Mouse (Mus musculus): ENCODE measurements at regions not wholly inside any gene's neighbourhood (a gene's known extent, or its start where the extent isn't known, plus 50 kb on each side); places are given as distances from the start of the nearest gene placed in this dataset.

- WGBS, result 63% methylated on average over 4 of the region's 4 CpGs
- DNase-seq (ENCODE audit: low read depth, low spot score), result no peak
Observed at GRCm38 (mm10) chr9:122437464-122437863, 86.1 kb downstream of the Abhd5 start.

DNA sequence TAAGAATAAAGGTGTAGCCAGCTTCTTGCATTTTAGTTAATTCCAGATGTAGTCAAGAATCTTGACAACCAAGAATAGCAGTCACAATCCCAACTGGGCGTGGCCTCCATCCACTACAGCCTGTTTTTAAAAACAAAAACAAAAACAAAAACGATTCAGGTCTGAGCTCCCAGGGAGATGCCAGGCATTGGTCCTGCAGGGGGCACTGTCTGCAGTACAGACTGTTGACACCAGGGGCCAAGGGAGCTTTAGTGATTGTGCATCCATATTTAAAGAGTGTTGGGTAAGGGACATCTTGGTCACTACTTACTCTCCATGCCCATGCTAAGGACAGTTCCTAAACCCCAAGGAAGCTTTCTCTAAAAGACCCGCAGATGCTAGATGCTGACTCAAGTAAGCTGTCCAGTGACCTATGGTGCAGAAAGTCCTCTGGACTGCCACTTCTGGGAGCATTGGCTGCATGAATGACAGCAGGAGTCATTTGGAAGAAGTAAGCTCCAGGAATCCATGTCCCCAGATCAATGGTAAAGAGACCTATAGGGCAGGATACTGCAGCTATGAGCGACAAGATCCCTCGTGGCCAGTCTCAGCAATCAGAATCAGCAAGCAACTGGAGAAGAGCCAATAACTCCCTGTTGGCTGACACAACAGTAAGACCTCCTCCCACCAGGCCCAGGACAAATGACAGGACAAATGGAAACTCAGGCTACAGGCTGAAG lies 95.1 kb downstream of the Abhd5 start:
- no peak for DNase-seq (ENCODE audit: low read depth, low spot score)

DNA sequence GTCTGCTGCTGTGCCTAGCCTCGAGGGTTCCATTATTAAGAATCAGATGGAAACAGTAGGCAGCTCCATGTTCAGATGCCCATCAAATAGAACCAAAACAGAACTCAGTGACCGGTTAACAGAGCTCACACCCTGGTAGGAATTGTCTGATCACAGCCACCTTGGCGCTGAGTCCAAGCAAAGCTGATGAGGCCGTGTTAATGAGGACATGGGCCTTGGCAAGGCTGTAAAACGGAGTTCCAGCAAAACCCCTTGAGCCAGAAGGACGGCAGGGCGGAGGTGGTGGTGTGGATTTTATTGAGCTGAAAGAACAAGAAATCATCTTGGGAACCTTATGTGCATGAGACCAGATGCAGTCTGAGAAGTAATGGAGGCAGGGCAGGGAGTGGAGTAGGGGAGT lies 96.2 kb downstream of the Abhd5 start:
- no peak for DNase-seq (ENCODE audit: low read depth, low spot score)
- WGBS, result 56% methylated on average over 7 of the region's 7 CpGs

More for the DNA sequence above, 95.1 kb downstream of the Abhd5 start:
- 71% methylated on average over 5 of the region's 5 CpGs for WGBS

DNA sequence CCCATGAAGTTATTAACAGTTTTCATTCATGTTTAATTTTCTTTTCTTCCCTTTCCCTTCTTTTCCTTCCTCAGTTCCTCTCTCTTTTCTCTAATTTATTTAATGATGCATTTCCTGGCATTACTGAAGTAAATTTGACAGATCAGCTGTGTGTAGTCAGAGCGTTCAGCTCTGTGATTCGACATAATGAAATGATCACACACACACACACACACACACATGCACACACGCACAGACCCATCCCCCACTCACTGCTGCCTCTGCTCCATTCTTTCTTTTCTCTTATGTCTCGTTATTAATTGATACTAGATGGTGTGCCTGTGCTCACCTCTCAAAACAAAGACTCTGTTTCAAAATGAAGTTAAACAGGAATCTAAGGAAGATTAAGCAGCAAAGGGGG lies 96.9 kb downstream of the Abhd5 start:
- DNase-seq (ENCODE audit: low read depth, low spot score), result no peak
- 62% methylated on average over 4 of the region's 4 CpGs for WGBS

DNA sequence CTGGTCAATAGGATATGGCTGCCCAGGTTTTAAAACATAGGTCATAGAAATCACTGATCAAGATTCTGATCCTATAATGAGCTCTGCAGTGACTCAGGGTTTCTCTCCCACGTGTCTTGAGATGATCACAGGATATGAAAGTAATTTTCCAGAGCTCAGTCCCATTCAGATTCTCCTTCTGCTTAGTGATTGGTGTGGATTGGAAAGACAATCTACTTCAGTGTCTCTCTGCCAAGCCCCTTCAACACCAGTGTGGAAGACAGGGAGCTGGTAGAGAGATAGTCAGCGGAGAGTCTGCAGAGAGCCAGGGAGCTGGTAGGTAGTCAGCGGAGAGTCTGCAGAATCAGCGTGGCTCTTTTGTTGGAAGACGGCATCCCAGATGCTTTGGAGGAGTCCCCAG lies 99.1 kb downstream of the Abhd5 start:
- DNase-seq (ENCODE audit: low read depth, low spot score), result no peak
- WGBS, result 76% methylated on average over 5 of the region's 5 CpGs

GRCm38 (mm10) chr9:122455301-122455700 lies 103.9 kb downstream of the Abhd5 start:
- no peak for DNase-seq (ENCODE audit: low read depth, low spot score)
- 73% methylated on average over 8 of the region's 8 CpGs for WGBS

DNA sequence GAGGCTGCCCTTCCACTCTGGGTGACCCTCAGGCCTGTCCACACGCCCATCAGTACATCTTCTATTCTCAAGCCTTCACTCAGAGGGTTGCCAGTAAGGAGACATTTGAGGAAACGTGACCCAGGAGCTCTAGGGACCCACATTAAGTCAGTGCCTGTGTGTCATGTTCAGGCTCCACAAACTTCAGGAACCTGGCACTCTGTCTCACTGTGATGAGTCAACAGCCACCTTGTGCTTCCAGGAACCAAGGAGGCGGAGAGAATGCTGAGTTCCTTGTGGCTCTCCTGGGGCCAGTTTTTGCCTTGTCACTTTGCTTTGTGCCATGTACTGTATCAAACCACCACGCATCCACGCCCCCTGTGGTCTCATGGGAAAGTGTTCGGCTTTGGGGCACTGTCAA lies 104.4 kb downstream of the Abhd5 start:
- 60% methylated on average over 6 of the region's 6 CpGs for WGBS
- no peak for DNase-seq (ENCODE audit: low read depth, low spot score)

GRCm38 (mm10) chr9:122459491-122459890 lies 108.1 kb downstream of the Abhd5 start:
- 67% methylated on average over 6 of the region's 6 CpGs for WGBS
- DNase-seq (ENCODE audit: low read depth, low spot score), result no peak

GRCm38 (mm10) chr9:122471539-122471938 lies 120.1 kb downstream of the Abhd5 start:
- WGBS, result 97% methylated on average over 2 of the region's 2 CpGs
- no peak for DNase-seq (ENCODE audit: low read depth, low spot score)

DNA sequence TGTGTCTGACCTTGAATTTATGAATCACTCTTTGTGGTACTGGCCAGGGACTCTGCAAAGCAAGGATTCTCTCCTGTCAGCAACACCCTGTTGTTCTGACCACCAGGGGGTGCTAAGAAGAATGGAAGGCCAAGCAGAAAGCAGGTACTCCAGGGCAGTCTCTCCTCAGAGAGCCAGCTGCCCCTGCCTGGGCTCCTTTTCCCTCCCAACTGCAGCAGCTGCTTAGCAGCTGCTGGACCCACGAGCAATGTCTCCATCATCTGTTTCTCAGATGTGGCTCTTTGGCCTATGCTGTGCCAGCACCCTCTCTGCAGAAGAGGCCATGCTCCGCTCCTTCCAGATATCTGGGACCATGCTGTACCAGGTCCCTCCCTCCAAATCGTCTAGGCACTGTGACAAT lies 124.9 kb downstream of the Abhd5 start:
- WGBS, result 54% methylated on average over 3 of the region's 3 CpGs

DNA sequence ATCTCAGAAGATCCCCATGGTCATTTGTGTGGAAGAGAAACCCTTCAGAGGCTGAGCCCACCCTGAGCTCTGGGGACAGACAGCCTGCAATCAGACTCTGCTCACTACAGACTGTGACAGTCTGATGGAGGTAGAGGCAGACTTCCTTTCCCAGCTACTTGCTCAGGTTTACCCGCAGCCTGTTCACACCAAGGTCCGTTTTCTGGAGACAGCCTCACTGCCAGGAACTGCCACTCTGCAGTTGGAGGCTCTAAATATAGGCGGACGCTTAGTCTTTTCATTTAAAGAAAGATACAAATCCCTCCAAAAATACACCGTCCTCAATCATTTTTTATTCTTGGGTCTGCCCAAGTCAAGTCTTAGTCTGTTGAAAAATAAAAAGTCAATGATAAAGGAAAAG lies 135.6 kb downstream of the Abhd5 start:
- no peak for DNase-seq (ENCODE audit: low read depth, low spot score)
- WGBS, result 80% methylated on average over 5 of the region's 5 CpGs

More for the DNA sequence above, 124.9 kb downstream of the Abhd5 start:
- peak; percentile 1 for DNase-seq (ENCODE audit: low read depth, low spot score)

DNA sequence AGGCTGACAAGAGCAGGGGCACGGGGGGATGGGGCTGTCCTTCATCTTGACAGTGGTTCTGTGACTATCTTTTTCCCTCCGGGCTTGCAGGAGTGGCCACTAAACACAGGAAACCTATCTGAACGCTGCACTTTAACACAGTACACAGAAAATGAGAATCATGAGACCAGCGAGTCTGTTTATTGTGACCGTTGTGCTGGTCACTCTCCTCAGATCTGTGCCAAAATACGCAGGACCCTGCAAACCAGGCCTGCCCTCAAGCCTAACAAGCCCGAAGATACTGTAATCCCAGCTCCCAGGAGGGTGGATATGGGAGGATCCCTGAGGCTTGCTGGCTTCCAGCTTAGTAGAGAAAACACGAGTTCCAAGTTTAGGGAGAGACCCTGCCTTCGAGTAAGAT lies 143.3 kb downstream of the Abhd5 start:
- no peak for DNase-seq (ENCODE audit: low read depth, low spot score)
- 73% methylated on average over 9 of the region's 9 CpGs for WGBS

DNA sequence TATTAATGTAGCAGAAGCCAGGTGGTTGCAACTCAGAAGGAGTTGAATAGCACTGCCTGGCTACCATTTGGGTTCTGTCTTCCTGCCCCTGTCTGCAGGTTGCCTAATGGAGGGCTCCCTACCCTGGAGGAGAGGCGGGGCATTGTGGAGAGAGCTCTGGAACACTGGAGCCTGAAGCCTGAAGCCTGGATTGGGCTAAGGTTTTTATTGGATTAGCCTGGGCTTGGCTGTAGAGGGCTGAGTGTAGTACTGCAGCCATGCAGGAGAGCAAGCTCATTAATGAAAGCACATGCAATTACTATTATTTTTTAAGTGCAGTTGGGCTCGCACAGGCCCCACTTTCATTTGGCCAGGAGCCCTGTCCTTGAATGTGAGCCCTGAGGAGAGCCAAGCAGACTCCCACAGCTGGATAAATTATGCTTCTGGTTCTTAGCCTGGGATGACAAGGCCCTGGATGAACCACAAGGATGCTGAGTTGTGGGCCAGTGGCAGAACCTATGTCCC lies 145.1 kb downstream of the Abhd5 start:
- WGBS, result 68% methylated on average over 2 of the region's 2 CpGs
- no peak for DNase-seq (ENCODE audit: low read depth, low spot score)

GRCm38 (mm10) chr9:122501864-122502341 lies 150.5 kb downstream of the Abhd5 start:
- DNase-seq (ENCODE audit: low read depth, low spot score), result no peak
- WGBS, result 35% methylated on average over 13 of the region's 13 CpGs

- WGBS, result 50% methylated on average over 5 of the region's 5 CpGs
- DNase-seq (ENCODE audit: low read depth, low spot score), result no peak
Observed at GRCm38 (mm10) chr9:122521569-122521968, 170.2 kb downstream of the Abhd5 start.

DNA sequence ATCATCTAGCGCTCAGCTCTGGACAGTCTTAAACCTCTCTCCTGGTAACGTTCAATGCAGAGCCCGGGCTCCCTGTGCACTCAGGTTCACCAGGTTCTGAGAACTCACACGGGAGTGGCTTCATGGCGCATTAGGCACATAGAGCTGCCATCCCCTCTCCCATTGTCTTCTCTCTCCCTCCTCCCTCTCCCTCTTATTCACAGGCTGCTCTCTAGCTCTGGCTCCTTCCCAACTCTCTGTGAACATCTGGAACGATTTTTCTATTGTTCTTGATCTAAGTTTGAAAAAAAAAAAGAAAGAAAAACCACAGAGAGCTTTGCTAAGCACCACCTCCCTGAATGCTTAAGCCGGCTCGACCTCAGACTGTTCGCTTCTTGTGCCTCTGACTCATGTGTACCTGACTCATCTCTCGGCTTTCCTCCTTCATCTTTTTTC lies 174.2 kb downstream of the Abhd5 start:
- WGBS, result 37% methylated on average over 10 of the region's 10 CpGs
- DNase-seq (ENCODE audit: low read depth, low spot score), result no peak

- WGBS, result 68% methylated on average over 6 of the region's 6 CpGs
- no peak for DNase-seq (ENCODE audit: low read depth, low spot score)
Observed at GRCm38 (mm10) chr9:122528267-122528666, 176.9 kb downstream of the Abhd5 start.

DNA sequence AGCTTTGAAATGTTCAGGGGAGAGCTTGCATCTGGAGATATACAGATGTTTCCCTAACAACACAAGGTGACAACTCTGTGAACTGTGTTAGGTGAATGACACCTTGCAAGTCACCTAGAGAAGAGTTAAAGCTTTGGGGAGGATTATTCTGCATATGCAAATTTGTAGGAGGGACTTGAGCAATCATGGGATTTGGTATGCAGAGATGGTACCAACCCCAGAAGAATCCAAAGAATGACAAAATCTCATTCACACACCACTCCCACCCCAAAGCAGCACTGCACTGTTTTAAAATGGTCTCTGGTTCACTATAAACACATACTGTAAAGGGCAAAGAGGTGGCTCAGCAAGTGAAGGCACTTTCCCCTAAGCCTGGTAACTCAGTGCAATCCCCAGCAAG lies 178.3 kb downstream of the Abhd5 start:
- no peak for DNase-seq (ENCODE audit: low read depth, low spot score)

DNA sequence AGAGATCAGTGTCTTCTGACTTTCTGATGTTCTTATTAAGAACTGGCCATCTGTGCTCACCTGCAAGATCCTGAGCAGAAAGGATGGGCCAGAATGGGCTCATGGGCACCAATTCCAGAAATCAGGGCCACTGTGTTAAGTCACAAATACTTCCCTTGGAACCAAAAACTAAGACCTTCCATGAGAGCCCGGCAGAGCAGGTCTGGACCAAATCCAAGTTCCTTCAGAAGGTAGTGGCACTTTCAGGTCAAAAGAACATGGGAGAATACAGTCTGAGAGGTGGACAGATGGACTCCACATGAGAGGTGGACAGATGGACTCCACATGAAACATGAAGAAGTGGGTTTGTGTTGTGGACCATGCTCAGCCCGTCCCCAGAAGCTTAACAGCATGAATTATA lies 180.4 kb downstream of the Abhd5 start:
- 76% methylated on average over 2 of the region's 2 CpGs for WGBS
- DNase-seq (ENCODE audit: low read depth, low spot score), result no peak

DNA sequence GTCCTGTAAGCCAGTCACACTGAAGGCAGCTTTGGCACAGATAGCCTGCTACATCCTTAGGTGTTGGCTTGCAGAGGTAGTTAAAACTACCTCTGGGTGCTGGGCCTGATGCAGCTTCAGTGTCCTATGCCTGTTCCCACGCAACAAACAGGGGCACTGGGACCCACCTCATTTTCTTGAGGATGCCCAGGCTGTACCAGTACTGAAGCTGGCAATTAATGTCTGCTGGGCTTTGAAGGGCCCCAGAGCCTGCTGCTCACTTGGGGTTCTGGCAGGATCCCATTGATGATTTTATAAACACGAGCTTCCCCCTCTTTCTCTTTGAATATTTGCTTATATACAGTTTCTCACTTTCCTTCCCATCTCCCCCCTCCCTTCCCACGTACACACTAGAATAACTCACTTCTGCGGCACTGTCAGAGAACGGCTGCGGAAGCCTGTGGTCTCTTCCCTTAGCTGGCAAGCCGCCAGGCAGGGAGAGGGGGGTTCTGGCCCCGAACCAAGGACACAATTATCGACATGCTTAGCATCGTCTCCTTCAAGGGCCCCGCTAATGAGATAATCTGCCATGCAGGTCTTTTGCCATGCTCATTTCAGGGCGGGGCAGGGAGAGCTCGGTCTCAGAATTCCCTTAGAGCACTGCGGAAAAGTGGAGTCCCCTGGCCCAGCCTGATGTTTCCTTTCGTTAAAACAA lies 182.9 kb downstream of the Abhd5 start:
- no peak for DNase-seq (ENCODE audit: low read depth, low spot score)
- WGBS, result 44% methylated on average over 15 of the region's 15 CpGs

GRCm38 (mm10) chr9:122534965-122535364 lies 183.6 kb downstream of the Abhd5 start:
- WGBS, result 67% methylated on average over 2 of the region's 2 CpGs
- DNase-seq (ENCODE audit: low read depth, low spot score), result no peak
